Mouse (Mus musculus) colon, adult 2 months (tissue): ENCODE data around the gene Prpsap1. TPM values are rescaled to one million over a fixed set of nuclear protein-coding genes. Genes with fewer than 3 reads are reported as not detected.

ENCODE experiments used
- polyA plus RNA-seq: library from polyadenylated mRNA; depleted of rRNA; stranded (reverse); fragments of >200 nt; gene quantifications from 2 replicates; pipeline ENCODE4 v1.2.3, GENCODE M21; 2012; rRNA removed

The Prpsap1 gene
- 170 and 195 TPM in 2 replicates for polyA plus RNA-seq

DNA sequence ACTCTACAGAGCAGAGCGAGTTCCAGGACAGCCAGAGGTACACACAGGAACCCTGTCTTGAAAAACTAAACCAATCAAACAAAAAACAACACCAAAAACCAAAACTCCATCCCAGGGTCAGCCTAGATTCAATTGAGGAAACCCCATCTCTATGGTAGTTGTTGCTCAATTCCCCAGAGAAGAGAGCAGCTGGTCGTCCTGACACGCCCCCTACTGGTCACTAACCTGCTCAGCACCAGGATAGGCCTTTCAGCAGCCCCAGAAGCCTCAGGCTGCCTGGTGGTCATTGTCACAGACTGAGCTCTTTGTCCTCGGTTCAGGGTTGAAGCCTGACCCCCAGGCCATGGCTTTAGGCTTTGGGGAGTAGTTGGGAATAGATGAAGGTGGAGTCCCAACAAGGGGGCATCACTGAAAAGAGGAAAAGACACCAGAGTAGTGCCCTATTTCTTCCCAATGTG lies at the start of gene Prpsap1:
Gene Prpsap1, minus strand, starts transcription at position 408 of the 458 bp plus-strand sequence.

GRCm38 (mm10) chr11:116530187-116531147 lies 36.5 kb upstream of the Prpsap1 start, which contains the start of gene Sphk1:
Gene Sphk1 (plus strand): TSS chr11:116530925.

DNA sequence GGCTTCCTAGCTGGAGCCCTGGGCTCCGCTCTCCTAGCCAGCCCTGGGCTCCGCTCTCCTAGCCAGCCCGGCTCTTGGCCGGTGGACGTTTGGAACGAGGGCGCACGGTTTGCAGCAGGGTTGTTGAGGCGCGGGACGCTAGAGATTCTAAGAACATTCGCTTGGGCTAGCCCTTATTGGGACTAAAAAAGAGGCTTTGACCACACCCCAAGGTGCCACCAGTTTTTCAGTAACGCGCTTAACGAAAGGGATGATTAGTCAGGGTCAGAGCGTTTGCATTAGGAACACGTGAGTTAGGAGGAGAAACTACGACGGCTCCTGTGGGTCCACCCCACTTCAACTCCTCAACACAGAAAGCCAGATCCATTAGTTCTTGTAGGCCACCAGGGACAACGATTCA lies 27.9 kb downstream of the Prpsap1 start, which contains the start of gene Qrich2:
Gene Qrich2, minus strand, starts transcription at position 101 of the 400 bp plus-strand sequence.

DNA sequence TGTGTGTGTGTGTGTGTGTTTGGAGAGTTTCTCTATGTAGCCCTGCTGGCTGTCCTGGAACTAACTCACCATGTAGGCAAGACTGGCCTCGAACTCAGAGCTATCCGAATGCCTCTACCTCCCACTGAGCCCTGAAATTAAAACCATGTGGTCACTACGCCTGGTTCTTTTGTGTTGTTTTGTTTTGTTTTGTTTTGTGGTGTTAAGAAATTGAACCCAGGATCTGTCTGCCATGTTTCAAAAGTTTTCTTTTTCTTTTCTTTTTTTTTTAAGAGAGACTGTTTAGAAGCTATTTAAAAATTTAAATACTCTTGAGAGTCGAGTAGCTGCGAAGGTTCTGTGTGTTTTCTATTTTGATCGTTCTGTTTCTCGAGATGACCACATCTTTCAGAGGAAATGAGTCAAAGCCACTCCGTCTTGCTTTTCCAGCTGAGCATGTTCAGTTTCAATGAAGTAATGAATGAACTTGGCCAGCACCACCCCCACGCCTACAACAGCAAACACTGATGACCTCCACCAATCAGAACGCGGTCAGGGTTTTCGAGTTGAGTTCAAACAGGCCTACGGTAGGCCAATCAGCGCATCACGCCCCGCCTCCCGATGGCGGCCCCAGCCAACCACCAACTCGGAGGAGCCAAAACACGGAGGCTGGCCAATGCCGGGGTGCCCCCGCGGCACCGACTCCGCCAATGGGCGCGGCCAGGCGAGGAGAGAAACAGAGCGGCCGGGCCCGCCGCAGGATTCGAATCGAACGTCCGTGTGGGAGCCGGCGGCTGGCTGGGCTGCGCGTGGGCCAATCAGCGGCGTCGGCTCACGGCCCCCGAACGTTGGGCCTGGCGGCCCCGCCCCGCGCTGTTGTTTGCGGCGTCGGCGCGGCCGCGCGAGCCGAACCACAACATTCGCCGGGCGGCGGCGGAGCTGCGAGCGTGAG lies 60.4 kb downstream of the Prpsap1 start, which contains the start of gene Ubald2:
Gene Ubald2, plus strand, starts transcription at position 739 of the 931 bp plus-strand sequence.

Other genes with a start within 250 kb of the Prpsap1 start
- 35.2 and 35.5 TPM in 2 replicates for gene Srp68, start 220.0 kb downstream of the Prpsap1 start, polyA plus RNA-seq
- 6.3 and 13.7 TPM in 2 replicates for gene Galr2, start 213.3 kb downstream of the Prpsap1 start, polyA plus RNA-seq
- gene Exoc7, start 187.0 kb downstream of the Prpsap1 start, polyA plus RNA-seq = 28.0 and 29.4 TPM in 2 replicates
- 0.79 and 1.2 TPM in 2 replicates for gene Foxj1, start 158.8 kb downstream of the Prpsap1 start, polyA plus RNA-seq
- 3.1 and 5.1 TPM in 2 replicates for gene Rnf157, start 81.2 kb downstream of the Prpsap1 start, polyA plus RNA-seq
- gene Ubald2, start 60.1 kb downstream of the Prpsap1 start, polyA plus RNA-seq = 217 and 367 TPM in 2 replicates
- 0.07 and 0.08 TPM in 2 replicates for gene Qrich2, start 28.0 kb downstream of the Prpsap1 start, polyA plus RNA-seq
- gene Sphk1, start 36.7 kb upstream of the Prpsap1 start, polyA plus RNA-seq = 9.2 and 9.5 TPM in 2 replicates
- gene Ube2o, start 87.2 kb upstream of the Prpsap1 start, polyA plus RNA-seq = 12.1 and 13.3 TPM in 2 replicates
- gene Aanat, start 92.2 kb upstream of the Prpsap1 start, polyA plus RNA-seq = not detected in 2 replicates
- 38.9 and 40.1 TPM in 2 replicates for gene Rhbdf2, start 132.8 kb upstream of the Prpsap1 start, polyA plus RNA-seq
- gene Prcd, start 159.3 kb upstream of the Prpsap1 start, polyA plus RNA-seq = 0.60 and 0.79 TPM in 2 replicates
- 43.5 and 44.8 TPM in 2 replicates for gene Cygb, start 160.1 kb upstream of the Prpsap1 start, polyA plus RNA-seq